Mouse (Mus musculus): ENCODE results near the gene Ptger1. TPM values are rescaled to one million over a fixed set of nuclear protein-coding genes. Genes with fewer than 3 reads are reported as not detected.
A peak's percentile ranks its signal among the peaks of the same experiment; 100 is the strongest.

The Ptger1 gene
- polyA plus RNA-seq, 2 experiments = 0.18 to 0.19 TPM

DNA sequence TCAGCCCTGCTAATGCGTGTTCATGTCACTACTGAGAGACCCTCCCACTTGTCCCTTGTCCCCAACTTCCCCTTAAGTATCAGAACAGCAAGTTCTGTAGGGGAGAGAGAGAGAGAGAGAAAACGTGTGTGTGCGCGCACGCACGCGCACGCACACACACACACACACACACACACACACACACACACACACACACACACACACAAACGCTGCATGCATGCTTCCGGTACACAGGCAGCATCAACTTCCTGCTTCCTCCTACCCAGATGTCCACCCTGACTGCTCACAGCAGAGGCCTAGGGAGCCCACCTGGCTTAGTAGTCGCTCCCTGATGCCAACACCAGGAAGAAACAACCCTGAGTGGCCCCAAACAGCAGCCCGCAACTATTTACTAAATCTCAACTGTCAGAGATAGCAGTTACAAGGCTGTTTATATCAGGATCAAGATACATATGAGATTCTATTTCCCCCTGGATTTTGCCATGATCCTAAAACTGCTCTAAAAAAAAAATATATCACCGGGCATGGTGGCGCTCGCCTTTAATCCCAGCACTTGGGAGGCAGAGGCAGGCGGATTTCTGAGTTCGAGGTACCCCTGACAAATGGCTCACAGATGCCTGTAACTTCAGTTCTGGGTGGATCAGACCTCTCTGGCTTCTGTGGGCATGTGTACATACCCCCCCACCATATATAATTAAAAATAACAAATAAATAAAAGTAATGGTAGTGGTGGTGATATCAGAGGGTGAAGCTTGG lies 29.1 kb downstream of the Ptger1 start:
- Histone ChIP-seq H3K9ac (replicated peaks) (no peak overlapping the region), H3K9me3 (ENCODE audit: control insufficient read depth, low read length) (no peaks in the 10 kb centered on the region), H3K36me3 (replicated peaks; ENCODE audit: control insufficient read depth, insufficient read depth, low read depth) (peaks cover 20% of the 10 kb centered on the region), H3K4me1 (replicated peaks; ENCODE audit: control insufficient read depth in 2 of 2, insufficient read depth in 2 of 2, low read length in 1 of 2) (peaks cover 15 to 31% of the 10 kb centered on the region in 2 experiments), H3K4me2 (ENCODE audit: low read depth) (no peak overlapping the region), H3K4me3 (ENCODE audit: insufficient read depth in 1 of 2, low read depth in 2 of 2, low read length in 2 of 2) (no peak overlapping the region), H3K27me3 (ENCODE audit: control insufficient read depth, insufficient read depth, low read length) (no peaks in the 10 kb centered on the region), H3K27ac (no peak overlapping the region)
- DNase-seq (ENCODE audit: low read depth in 3 of 3, low spot score in 3 of 3) (no peak), ATAC-seq (ENCODE audit: insufficient read depth) (no peak)
- 45% methylated on average over 17 of the region's 17 CpGs for WGBS (ENCODE audit: insufficient replicate concordance)
- TF ChIP-seq CTCF (IDR thresholded peaks at IDR 0.05; ENCODE audit: low read depth) (no peak), EP300 (IDR thresholded peaks at IDR 0.05; ENCODE audit: low read depth) (no peak)

DNA sequence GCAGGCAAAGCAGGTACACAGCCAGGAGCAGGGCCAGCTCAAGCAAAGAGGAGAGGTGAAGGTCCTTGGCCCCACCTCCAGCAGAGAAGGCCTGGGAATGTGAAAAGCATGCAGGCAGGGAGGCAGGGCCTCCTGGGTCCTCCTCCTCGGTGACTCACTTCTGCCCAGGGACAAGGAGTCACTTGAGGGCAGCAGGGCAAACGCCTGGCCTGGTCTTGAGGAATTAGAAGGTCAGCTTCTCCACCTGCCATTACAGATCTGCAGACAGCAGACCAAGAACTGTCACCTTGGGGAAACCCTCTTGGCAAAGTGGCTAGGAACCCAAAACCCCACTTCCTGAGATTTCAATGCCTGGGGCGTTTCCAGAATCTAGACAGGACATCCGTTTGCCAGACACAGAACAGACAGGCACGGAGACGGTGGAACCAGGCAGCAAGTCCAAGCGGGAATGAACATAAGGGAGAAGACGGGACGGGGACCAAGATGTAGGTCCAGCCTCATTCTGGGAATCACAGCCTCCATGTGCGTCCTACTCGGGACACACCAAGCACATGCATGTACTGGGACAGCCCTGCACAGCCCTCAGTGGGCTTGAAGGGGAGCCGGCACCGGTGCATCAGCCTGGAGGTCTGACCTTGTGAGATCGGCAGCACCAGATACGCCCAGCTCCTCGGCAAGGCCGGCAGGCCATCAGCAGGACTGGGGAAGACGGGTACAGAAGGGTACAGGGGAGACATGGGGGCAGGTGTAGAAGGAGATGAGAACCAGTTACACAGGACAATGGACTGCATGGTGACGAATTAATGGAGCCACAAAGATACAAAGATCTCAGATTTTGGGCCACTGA lies 31.1 kb downstream of the Ptger1 start:
- ATAC-seq (ENCODE audit: insufficient read depth) (no peak), DNase-seq (ENCODE audit: low read depth in 3 of 3, low spot score in 3 of 3) (no peak)
- Histone ChIP-seq H3K4me3 (ENCODE audit: insufficient read depth in 1 of 2, low read depth in 2 of 2, low read length in 2 of 2) (peak overlapping the region; percentile 67), H3K27me3 (ENCODE audit: control insufficient read depth, insufficient read depth, low read length) (no peaks in the 10 kb centered on the region), H3K36me3 (replicated peaks; ENCODE audit: control insufficient read depth, insufficient read depth, low read depth) (0 out of 2 replicates have a peak, but pooled peaks cover under 1% of the 10 kb centered on the region), H3K9ac (replicated peaks) (no peak overlapping the region), H3K4me2 (ENCODE audit: low read depth) (peak overlapping the region; percentile 74), H3K27ac (no peak overlapping the region), H3K9me3 (ENCODE audit: control insufficient read depth, low read length) (no peaks in the 10 kb centered on the region), H3K4me1 (replicated peaks; ENCODE audit: control insufficient read depth in 2 of 2, insufficient read depth in 2 of 2, low read length in 1 of 2) (peaks cover 15 to 31% of the 10 kb centered on the region in 2 experiments)
- TF ChIP-seq CTCF (IDR thresholded peaks at IDR 0.05; ENCODE audit: low read depth) (no peak), EP300 (IDR thresholded peaks at IDR 0.05; ENCODE audit: low read depth) (no peak)
- 33% methylated on average over 19 of the region's 19 CpGs for WGBS (ENCODE audit: insufficient replicate concordance)

DNA sequence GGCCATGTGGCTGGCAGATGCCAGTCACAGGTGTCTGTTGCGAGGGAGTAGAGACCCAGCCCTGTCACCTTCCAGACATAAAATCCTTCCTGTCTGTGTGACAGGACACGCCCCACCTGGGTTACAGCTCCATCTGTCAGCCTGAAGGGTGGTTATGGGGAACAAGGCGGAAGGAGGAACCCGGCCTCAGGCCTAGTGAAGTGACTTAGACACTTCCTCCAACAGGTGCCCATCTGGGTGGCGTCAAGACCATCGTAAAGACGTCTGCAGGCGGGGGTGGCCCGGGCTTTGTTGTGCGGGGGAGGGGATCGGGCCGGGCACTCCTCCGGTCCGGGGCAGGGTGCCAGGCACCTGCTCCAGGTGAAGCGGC lies 31.8 kb downstream of the Ptger1 start:
- Histone ChIP-seq H3K27me3 (ENCODE audit: control insufficient read depth, insufficient read depth, low read length) (no peaks in the 10 kb centered on the region), H3K36me3 (replicated peaks; ENCODE audit: control insufficient read depth, insufficient read depth, low read depth) (no peaks in the 10 kb centered on the region), H3K9me3 (ENCODE audit: control insufficient read depth, low read length) (no peaks in the 10 kb centered on the region), H3K9ac (replicated peaks) (peak overlapping the region; percentile 65), H3K4me2 (ENCODE audit: low read depth) (peak overlapping the region; percentile 74), H3K4me3 (ENCODE audit: insufficient read depth in 1 of 2, low read depth in 2 of 2, low read length in 2 of 2) (peak overlapping the region; percentile 67), H3K27ac (no peak overlapping the region), H3K4me1 (replicated peaks; ENCODE audit: control insufficient read depth in 2 of 2, insufficient read depth in 2 of 2, low read length in 1 of 2) (peaks cover 15 to 31% of the 10 kb centered on the region in 2 experiments)
- 2% methylated on average over 15 of the region's 15 CpGs for WGBS (ENCODE audit: insufficient replicate concordance)
- DNase-seq (ENCODE audit: low read depth in 3 of 3, low spot score in 3 of 3) (peak in 2 of 3 experiments; percentile 26 to 32), ATAC-seq (ENCODE audit: insufficient read depth) (peak; percentile 13)
- TF ChIP-seq CTCF (IDR thresholded peaks at IDR 0.05; ENCODE audit: low read depth) = no peak
- TF ChIP-seq EP300 (IDR thresholded peaks at IDR 0.05; ENCODE audit: low read depth) = no peak

DNA sequence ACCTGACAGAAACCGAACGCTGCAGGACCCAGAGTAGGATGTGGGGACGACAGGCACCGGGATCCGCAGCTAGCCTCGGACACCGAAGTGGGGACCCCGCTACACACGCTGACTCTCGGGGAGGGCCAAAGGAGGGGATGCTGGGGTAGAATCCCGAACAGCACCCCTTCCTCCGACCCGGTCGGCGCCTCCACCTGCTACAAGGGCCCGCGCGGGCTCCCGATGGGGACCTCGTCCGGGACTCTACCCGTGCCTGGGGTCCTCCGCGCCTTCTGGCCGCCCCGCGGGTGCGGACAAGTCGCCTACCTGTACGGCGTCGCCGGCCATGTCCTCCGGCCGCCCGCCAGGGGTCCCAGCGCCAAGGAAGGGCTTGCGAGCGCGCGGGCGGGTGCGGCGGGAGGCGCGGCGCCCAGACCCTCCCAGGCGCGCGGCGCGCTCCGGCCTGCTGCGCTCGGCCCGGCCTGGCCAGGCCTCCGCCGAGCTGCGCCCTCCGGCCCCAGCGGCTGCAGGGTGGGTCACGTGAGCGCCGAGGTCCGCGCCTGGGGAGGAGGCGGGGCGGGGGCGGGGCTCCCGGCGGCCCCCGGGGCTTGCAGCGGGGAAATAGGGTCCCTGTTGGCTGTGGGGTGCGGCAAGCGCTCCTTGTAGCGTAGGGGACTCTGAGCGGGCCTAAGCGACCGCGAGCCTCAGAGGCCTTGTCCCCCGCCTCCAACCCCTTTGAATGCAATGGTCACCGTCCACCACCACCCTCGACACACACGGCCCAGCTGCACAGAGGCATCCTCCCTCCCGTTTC lies 32.4 kb downstream of the Ptger1 start, which contains the start of gene Pkn1:
Gene Pkn1, minus strand, starts transcription at position 519 of the 793 bp plus-strand sequence.
- Histone ChIP-seq H3K4me3 (ENCODE audit: insufficient read depth in 1 of 2, low read depth in 2 of 2, low read length in 2 of 2) (peak within 1 kb of the TSS; percentile 67), H3K27me3 (ENCODE audit: control insufficient read depth, insufficient read depth, low read length) (no peaks in the 10 kb centered on the region), H3K27ac (peak within 1 kb of the TSS; percentile 18; the same call in 1 of the 2 replicates), H3K9ac (replicated peaks) (peak within 1 kb of the TSS; percentile 65), H3K9me3 (ENCODE audit: control insufficient read depth, low read length) (no peaks in the 10 kb centered on the region), H3K36me3 (replicated peaks; ENCODE audit: control insufficient read depth, insufficient read depth, low read depth) (no peaks in the 10 kb centered on the region), H3K4me1 (replicated peaks; ENCODE audit: control insufficient read depth in 2 of 2, insufficient read depth in 2 of 2, low read length in 1 of 2) (peaks cover 15 to 29% of the 10 kb centered on the region in 2 experiments), H3K4me2 (ENCODE audit: low read depth) (peak within 1 kb of the TSS; percentile 74)
- DNase-seq (ENCODE audit: low read depth in 3 of 3, low spot score in 3 of 3) (peak; percentile 61 to 67 (median 66)), ATAC-seq (ENCODE audit: insufficient read depth) (peak; percentile 86)
- WGBS (ENCODE audit: insufficient replicate concordance) = under 1% methylated on average over 79 of the region's 85 CpGs
- TF ChIP-seq CTCF (IDR thresholded peaks at IDR 0.05; ENCODE audit: low read depth) (no peak), EP300 (IDR thresholded peaks at IDR 0.05; ENCODE audit: low read depth) (no peak)
